Mouse (Mus musculus) spleen, embryonic (tissue): ENCODE measurements around the gene Gm17622.

Experiments used
- CTCF ChIA-PET: fragments of 350-600 bp; sonication (Branson Sonifier 250); formaldehyde crosslinking; loops from one replicate; lab custom pipeline; 2022; lab: Charles Lee

Gm17622 gene

GRCm38 (mm10) chr13:96490433-96490832, at the start of gene Gm17622:
TSS of gene Gm17622 (plus strand) at chr13:96490733.
- CTCF ChIA-PET: interaction anchor here (0.6 to 0.7 kb wide), 2 partner anchors 25 to 929 kb away, joined by 6 to 7 read pairs; no protein-coding TSS in a partner anchor

- CTCF ChIA-PET: no interaction called here
Measured at GRCm38 (mm10) chr13:96450205-96450856, 40.2 kb upstream of the Gm17622 start.

GRCm38 (mm10) chr13:96450869-96451268, 39.7 kb upstream of the Gm17622 start:
- CTCF ChIA-PET: no interaction called here

GRCm38 (mm10) chr13:96451386-96452140, 39.0 kb upstream of the Gm17622 start:
- CTCF ChIA-PET: no interaction called here

- CTCF ChIA-PET: no interaction called here
Measured at GRCm38 (mm10) chr13:96452621-96453020, 37.9 kb upstream of the Gm17622 start.

GRCm38 (mm10) chr13:96454288-96454687, 36.2 kb upstream of the Gm17622 start:
- CTCF ChIA-PET: no interaction called here

GRCm38 (mm10) chr13:96457566-96457965, 33.0 kb upstream of the Gm17622 start:
- CTCF ChIA-PET: no interaction called here

GRCm38 (mm10) chr13:96458018-96458417, 32.5 kb upstream of the Gm17622 start:
- CTCF ChIA-PET: no interaction called here

GRCm38 (mm10) chr13:96458606-96459005, 31.9 kb upstream of the Gm17622 start:
- CTCF ChIA-PET: no interaction called here

- CTCF ChIA-PET: no interaction called here
Measured at GRCm38 (mm10) chr13:96462644-96463043, 27.9 kb upstream of the Gm17622 start.

- CTCF ChIA-PET: interaction anchor here (0.6 kb wide), 1 partner anchor 26 kb away, joined by 7 read pairs; no protein-coding TSS in a partner anchor
Measured at GRCm38 (mm10) chr13:96465315-96465714, 25.2 kb upstream of the Gm17622 start.

- CTCF ChIA-PET: no interaction called here
Measured at GRCm38 (mm10) chr13:96468678-96469077, 21.9 kb upstream of the Gm17622 start.

GRCm38 (mm10) chr13:96470556-96470955, 20.0 kb upstream of the Gm17622 start:
- CTCF ChIA-PET: no interaction called here

- CTCF ChIA-PET: no interaction called here
Measured at GRCm38 (mm10) chr13:96470957-96471356, 19.6 kb upstream of the Gm17622 start, which contains the start of gene Ankdd1b. TSS of gene Ankdd1b (minus strand) at chr13:96471198.

GRCm38 (mm10) chr13:96477226-96477625, 13.3 kb upstream of the Gm17622 start:
- CTCF ChIA-PET: no interaction called here

GRCm38 (mm10) chr13:96478991-96479390, 11.5 kb upstream of the Gm17622 start:
- CTCF ChIA-PET: no interaction called here

GRCm38 (mm10) chr13:96487230-96487629, 3.3 kb upstream of the Gm17622 start:
- CTCF ChIA-PET: no interaction called here

- CTCF ChIA-PET: no interaction called here
Measured at GRCm38 (mm10) chr13:96487968-96488367, 2.6 kb upstream of the Gm17622 start.

GRCm38 (mm10) chr13:96496630-96497029, 6.1 kb downstream of the Gm17622 start:
- CTCF ChIA-PET: no interaction called here

- CTCF ChIA-PET: no interaction called here
Measured at GRCm38 (mm10) chr13:96499891-96500290, 9.4 kb downstream of the Gm17622 start.

- CTCF ChIA-PET: no interaction called here
Measured at GRCm38 (mm10) chr13:96505661-96506060, 15.1 kb downstream of the Gm17622 start.

GRCm38 (mm10) chr13:96506313-96506712, 15.8 kb downstream of the Gm17622 start:
- CTCF ChIA-PET: no interaction called here

- CTCF ChIA-PET: no interaction called here
Measured at GRCm38 (mm10) chr13:96507541-96507940, 17.0 kb downstream of the Gm17622 start.
